Mouse (Mus musculus): ENCODE measurements at regions not wholly inside any gene's neighbourhood (a gene's known extent, or its start where the extent isn't known, plus 50 kb on each side); places are given as distances from the start of the nearest gene placed in this dataset.

DNA sequence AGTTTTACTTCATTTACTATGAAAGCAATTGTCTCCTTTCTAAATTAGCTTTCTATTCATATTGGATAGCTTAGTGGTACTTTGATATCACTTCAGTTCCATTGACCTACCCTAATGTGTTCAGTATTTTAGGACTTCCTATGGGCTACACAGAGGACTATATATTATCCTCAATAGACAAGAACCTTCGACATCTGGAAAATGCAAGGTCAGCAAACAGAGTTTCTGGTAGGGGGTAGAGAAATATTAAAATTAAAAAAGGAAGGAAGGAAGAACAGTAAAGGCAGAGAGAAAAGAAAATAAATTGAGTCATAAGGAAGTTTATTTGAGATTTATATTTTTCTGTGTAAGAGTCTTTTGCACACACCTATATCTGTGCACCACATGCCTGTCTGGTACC, 107.4 kb upstream of the Insig1 start:
- no peak for DNase-seq (ENCODE audit: low spot score in 2 of 2)

- DNase-seq (ENCODE audit: low spot score in 2 of 2), result peak; percentile 69 to 71
Measured at GRCm38 (mm10) chr5:27995186-27995585, 76.0 kb upstream of the Insig1 start.

GRCm38 (mm10) chr5:27997751-27998150, 73.4 kb upstream of the Insig1 start:
- DNase-seq (ENCODE audit: low spot score in 2 of 2), result no peak

DNA sequence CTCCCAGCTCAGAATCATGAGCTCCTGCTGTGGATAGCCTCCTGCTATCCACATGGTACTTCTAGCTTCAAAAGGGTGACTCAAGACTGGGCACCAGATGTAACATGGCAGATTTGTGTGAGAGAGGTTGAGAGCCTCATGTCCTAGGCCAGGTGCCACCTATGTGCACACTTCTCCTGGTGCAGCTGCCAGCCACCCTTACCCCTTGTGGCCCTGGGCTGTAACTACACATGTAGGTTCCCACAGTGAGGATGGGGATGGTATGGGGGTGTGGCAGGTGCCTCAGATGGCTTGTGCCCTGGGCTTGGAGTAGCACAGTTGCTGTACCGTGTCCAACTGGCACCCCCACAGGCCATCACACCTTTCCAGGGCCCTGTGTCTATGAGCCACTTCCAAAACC, 68.2 kb upstream of the Insig1 start:
- no peak for DNase-seq (ENCODE audit: low spot score in 2 of 2)

GRCm38 (mm10) chr5:28003756-28004486, 67.2 kb upstream of the Insig1 start:
- DNase-seq (ENCODE audit: low spot score in 2 of 2), result no peak

GRCm38 (mm10) chr5:28004487-28004827, 66.7 kb upstream of the Insig1 start:
- no peak for DNase-seq (ENCODE audit: low spot score in 2 of 2)

DNA sequence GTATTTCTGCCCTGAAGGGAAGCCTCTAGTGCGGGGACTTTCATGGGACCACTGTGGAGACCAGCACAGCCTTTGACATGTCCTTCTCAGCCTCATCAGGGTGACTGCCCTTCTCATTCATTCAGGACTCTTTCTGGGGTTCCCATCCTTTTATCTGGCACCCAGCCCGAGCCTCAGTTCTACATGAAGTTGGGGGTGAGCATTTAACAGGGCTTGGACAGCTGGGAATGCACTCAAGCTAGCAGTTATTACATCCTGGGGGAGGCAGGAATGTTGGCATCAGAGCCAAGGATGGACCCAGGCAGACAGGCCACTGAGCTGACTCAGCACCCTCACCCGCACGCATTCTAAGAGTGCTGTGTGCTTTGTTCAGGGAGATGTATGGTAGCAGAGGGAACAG, 61.8 kb upstream of the Insig1 start:
- DNase-seq (ENCODE audit: low spot score in 2 of 2), result no peak

DNA sequence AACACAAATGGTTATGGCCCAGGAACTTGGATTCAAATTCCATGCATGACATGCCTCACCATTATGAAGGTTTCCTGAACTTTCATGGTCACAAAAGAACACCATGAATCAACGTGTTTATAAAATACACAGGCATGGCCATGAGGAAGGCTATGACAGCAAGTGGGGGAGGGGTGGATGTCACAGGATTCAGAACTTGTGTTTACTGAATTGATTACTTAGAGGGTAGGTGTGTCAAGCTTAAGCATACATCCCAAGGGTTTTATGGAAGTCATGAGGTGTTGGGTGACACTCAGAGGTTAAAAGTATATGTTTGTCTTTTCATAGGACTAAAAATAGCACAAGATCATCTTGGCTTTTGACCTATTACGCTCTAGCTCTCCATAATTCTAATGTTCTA, 61.3 kb upstream of the Insig1 start:
- DNase-seq (ENCODE audit: low spot score in 2 of 2), result no peak

DNA sequence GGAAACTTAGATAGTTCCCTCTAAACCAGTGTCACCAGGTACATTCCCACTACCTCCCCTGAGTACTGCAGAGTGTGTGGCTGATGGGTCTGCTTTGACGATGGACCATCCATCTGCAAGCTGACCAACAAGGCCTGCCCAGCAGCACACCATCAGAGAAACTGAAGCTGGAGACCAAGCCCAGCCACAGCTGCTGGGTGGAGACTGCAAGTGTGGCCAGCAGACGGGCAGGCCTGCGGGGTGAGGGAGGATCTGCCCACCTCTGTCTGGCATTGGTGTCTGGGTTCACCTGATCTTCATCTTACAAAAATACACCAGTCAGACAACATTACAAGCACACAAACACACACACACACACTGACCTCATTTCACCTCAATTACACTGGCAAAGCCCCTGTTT, 60.6 kb upstream of the Insig1 start:
- no peak for DNase-seq (ENCODE audit: low spot score in 2 of 2)

DNA sequence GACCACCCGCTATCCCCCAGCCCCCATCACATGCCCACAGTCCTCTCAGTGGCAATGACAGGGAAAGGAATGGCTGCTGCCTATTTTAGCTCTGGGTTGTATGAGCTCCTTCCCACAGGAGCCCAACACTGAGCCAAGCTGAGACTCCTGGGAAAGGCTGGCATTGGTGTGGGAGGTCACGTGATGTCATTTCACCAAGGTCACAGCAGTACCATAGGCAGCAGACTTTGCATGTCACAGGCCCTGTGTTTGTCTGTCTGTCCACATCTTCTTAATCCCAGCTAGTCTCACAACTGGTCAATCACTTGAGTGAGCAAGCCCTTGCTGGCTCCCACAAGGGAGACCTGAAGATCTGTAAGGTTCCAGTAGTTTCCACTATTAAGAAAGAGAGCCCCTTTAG, 58.7 kb upstream of the Insig1 start:
- no peak for DNase-seq (ENCODE audit: low spot score in 2 of 2)

DNA sequence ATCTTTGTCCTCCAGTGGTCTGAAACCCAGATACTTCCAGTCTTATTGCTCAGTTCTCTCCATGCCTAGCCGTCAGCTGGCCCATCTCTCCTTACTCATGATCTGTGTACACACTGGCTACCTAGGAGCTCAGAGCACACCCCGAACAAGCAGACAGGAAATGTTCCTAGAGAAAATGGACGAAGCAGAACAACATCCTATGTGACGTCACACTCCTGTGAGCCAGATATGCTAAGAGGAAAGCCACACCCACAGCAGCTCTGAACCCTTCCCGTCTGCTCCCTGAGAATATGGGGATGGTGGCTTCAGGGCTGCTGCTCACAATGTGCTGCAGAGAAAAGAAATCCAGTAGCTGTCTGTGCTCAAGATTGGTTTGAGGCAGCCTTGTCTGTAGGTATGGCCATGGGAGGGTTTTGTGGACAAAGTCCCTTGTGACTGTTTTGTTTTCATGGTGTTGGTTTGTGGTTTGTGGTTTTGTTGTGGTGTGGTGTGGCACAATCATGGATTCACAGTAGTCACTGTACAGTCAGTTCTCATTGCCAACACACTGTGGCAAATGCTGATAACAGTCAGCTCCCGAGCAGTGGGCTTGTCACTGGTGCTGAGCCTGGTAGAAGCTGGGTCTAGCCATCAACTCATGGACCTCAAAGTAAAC, 57.4 kb upstream of the Insig1 start:
- no peak for DNase-seq (ENCODE audit: low spot score in 2 of 2)

GRCm38 (mm10) chr5:28019864-28020263, 51.3 kb upstream of the Insig1 start:
- DNase-seq (ENCODE audit: low spot score in 2 of 2), result no peak
